Mouse (Mus musculus) monocyte, adult 5-6 weeks (primary cell): ENCODE data around the gene Trim65. TPM values are rescaled to one million over a fixed set of nuclear protein-coding genes. Genes with fewer than 3 reads are reported as not detected.
"Not testable (repeated sequence)": the region's sequence is repeated elsewhere in the genome, so short reads cannot be mapped to it uniquely, and the experiment has no call there.

ENCODE experiments used
- ATAC-seq: fragments of 153-309, 156-312 bp; replicated peaks from 2 replicates; pipeline ENCODE4 v1.8.0; 2017; ENCODE audit warnings: mild to moderate bottlenecking; ENCODE audit not compliant: low TSS enrichment, insufficient number of reproducible peaks, severe bottlenecking, poor library complexity, low FRiP score
- total RNA-seq: library from RNA; stranded (forward); fragments of 200-1000, 200-491, 200-594 nt; gene quantifications from 3 replicates; pipeline ENCODE4 v1.2.3, GENCODE M21; 2017

Gene Trim65
- total RNA-seq, 1 experiment from 2014 or later = 20.1 TPM

- ATAC-seq = no peak
Observed at GRCm38 (mm10) chr11:116143468-116143867, 12.5 kb upstream of the Trim65 start.

GRCm38 (mm10) chr11:116142211-116142991 lies 11.5 kb upstream of the Trim65 start:
- no peak for ATAC-seq

- peak; percentile 93 for ATAC-seq
Observed at GRCm38 (mm10) chr11:116138468-116139138, 7.7 kb upstream of the Trim65 start, which contains the start of gene Mrpl38. Gene Mrpl38 (minus strand): TSS chr11:116138868.

DNA sequence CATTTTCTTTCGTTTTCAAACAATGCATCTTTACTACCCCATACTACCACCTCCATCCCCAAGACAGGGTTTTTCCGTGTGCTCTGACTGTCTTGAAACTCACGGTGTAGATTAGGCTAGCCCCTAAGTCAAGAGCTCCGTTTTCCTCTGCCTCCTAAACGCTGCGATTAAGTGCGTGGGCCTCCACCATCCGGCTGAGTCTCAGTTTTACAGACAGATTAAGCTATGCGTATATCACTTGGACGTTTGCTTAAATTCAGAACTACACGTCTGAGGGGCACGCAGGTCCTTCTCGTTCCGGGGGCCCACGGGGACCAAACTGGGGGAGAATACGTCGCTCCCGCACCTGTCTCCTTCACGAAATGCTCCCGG lies 7.2 kb upstream of the Trim65 start:
- no peak for ATAC-seq

- ATAC-seq = no peak
Observed at GRCm38 (mm10) chr11:116134171-116134570, 3.2 kb upstream of the Trim65 start.

DNA sequence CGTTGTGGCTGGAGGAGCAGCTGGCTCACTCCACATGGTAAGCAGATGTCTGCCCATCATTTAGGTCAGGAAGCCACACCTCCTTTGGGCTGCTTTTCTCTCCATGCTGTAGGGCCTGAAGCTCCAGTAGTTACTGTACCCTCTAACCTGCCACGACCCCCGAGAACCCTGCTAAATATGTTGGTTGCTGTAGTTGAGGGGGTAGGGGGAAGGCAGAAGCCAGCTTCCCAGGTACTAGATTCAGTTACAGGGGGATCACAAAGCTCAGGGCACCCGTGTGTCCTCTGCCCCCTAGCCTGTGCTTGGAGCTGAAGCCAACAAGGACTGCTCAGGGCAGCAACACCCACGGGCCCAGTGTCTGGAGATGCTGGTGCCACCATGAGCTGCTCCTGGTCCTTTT lies 2.6 kb upstream of the Trim65 start:
- no peak for ATAC-seq

- ATAC-seq = no peak
Observed at GRCm38 (mm10) chr11:116132366-116133333, 1.7 kb upstream of the Trim65 start.

DNA sequence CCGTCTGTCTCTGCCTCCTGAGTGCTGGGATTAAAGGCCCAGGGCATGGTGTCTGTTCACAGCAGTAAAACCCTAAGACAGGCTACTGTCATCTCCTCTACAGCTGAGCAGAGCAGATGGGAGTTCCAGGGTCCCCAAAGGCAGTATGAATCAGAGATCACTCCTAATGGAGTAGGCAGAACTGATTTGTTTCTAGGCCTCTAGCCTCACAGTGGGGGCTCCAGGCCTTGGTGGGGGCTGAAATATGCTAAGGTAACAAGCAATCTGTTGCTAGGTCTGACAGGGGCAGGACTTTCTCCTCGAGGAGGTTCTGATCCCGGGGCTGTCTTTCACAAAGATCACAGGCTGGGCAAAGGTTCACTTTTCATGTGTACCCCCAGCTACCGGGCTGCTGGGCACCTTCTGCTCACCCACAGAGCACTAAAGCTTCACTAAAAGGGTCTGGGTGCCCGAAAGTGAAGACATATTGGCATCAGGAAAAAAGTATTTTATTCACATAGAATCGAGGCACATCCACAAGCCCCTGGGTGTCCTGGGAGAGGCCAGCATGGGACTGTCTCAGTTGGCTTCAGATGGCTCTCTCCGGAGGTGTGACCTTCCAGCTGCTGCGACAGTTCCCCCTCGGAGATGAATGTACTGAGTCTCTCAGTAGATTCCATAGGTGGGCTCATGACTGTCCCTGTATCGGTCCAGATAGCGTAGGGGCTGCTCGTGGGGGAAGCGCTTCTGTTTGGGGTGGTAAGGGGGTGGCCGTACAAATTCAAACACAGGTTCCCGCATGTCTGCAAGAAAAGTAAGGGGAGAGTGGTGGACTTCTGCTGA lies 632 bp upstream of the Trim65 start:
- ATAC-seq = no peak

- ATAC-seq = peak; percentile 30
Observed at GRCm38 (mm10) chr11:116129993-116130487, 888 bp downstream of the Trim65 start.

DNA sequence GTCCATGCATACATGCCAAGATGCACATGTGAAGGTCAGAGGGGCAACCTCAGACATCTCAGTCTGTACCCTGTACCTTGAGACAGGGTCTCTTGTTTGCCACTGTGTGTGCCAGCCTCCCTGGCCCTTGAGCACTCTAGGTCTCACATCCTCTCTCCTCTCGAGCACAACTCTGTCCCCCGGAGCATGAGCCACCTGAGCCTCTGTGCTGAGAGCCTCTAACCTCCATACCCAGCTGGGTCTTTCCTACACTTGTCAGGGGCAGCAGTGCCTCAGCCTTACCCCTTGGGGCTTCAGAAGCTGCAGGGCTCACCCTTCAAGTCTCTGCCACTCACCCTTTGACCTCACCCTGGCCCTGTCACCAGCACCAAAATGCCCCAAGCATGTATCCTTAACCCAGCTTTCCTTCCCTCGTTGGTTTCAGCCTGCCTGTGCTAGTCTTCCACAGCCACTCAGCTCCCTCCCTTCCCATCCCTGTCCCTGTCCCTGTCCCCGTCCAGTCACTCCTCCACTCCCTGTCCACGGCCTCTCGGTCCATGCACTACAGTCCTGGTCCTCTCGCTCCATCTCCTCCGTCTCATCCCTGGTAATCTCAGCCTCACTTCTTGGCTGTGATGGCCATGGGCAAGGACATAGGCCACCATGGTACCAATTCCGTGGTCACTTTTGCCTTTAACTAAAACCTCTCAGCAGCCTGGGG lies 1.7 kb downstream of the Trim65 start:
- ATAC-seq = no peak

- ATAC-seq = no peak
Observed at GRCm38 (mm10) chr11:116127986-116128385, 2.9 kb downstream of the Trim65 start.

- no peak for ATAC-seq
Observed at GRCm38 (mm10) chr11:116127156-116127980, 3.6 kb downstream of the Trim65 start, which contains the start of gene Trim47. Gene Trim47 (minus strand): TSS chr11:116127210.

DNA sequence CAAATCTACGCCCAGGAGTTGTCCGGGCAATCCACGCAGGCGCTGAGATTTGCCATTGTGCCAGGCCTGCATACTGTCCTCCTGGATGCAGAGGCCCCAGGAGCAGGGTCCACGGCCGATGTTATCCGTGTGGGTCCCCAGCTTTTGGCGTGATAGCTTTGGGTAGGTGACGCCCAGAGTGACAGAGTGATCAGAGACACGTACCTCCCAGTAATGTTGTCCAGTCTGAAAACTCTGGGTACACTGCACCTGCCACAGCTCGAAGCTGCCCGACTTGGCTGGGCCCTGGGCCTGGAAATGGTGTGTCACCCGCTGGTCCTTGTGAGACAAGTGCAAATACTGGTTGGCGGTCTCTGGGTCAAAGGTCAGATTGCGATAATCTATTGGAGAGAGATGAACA lies 4.7 kb downstream of the Trim65 start:
- no peak for ATAC-seq

DNA sequence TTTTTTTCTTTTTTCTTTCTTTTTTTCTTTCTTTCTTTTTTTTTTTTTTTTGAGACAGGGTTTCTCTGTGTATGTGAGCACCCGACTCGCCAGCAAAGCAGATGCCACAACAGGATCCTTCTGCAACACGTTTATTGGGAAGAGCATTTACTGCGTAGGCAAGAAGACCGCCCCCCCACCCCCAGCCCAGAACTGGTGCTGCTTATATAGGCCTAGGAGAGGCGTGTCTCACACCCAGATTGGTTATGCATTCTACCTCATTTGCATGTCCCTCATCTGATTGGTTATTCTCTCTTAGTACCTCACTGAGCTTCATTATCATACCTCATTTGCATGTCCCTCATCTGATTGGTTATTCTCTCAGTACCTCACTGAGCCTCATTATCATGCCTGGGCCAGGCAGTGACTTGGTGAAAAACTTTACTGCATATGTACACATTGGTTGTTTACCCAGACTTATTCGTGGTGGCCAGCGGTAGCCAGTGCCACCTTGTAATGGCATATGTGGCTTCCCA lies 9.1 kb downstream of the Trim65 start:
- ATAC-seq = not testable (repeated sequence)

- ATAC-seq = no peak
Observed at GRCm38 (mm10) chr11:116117819-116118218, 13.1 kb downstream of the Trim65 start.

DNA sequence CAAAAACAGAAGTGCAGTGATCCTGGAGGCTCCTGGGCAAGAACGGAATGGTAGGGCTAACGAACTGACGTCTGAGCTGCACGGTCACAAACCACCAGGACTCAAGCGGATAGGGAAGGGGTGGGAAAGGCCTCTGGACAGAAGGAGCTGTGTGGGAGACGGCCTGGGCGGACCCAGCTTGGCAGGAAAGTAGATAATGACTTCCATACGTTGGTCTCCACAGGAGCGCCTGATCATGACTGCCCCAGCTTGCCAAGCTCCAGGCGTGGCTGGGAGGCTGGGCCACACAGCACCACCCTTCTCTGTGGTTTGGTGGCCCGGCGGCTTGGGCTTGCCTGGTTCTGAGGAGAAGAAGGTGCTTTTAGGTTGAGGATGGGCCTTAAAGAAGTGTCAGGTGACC lies 13.7 kb downstream of the Trim65 start:
- ATAC-seq = no peak
